Mouse (Mus musculus): Measurements from ENCODE around the gene Lcn8. TPM values are rescaled to one million over a fixed set of nuclear protein-coding genes. Genes with fewer than 3 reads are reported as not detected.
"Not testable (repeated sequence)": the region's sequence is repeated elsewhere in the genome, so short reads cannot be mapped to it uniquely, and the experiment has no call there.

The Lcn8 gene
- polyA plus RNA-seq, 1 experiment from 2014 or later, result not detected

DNA sequence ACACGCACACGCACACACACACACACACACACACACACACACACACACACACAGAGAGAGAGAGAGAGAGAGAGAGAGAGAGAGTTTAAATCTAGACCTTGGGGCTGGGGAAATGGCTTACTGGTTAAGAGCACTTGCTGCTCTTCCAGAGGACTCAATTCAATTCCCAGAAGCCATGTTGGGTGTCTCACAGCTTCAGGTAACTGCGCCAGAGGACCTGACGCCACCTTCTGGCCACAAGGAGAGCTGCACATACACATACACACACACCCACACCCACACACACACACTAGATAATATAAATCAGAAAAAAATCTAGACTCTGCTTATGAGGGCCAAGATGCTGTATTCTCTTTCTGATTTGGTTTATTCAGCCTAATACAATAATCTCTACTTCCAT, 34.0 kb downstream of the Lcn8 start:
- Histone ChIP-seq H3K4me2 (ENCODE audit: low read depth) (no peak overlapping the region), H3K27me3 (ENCODE audit: control insufficient read depth, insufficient read depth, low read length) (no peaks in the 10 kb centered on the region), H3K9me3 (ENCODE audit: control insufficient read depth, low read length) (no peaks in the 10 kb centered on the region), H3K36me3 (ENCODE audit: control insufficient read depth, insufficient read depth, low read length) (no peaks in the 10 kb centered on the region), H3K9ac (ENCODE audit: low read length) (no peak overlapping the region), H3K4me3 (ENCODE audit: low read depth, low read length) (no peak overlapping the region), H3K4me1 (ENCODE audit: control insufficient read depth, insufficient read depth, low read length) (no peaks in the 10 kb centered on the region), H3K27ac (ENCODE audit: low read depth, low read length) (no peak overlapping the region)
- no peak for DNase-seq (ENCODE audit: low spot score)
- ATAC-seq (ENCODE audit: insufficient read depth, low FRiP score, low TSS enrichment), result no peak
- WGBS, result 68% methylated on average over 3 of the region's 4 CpGs

DNA sequence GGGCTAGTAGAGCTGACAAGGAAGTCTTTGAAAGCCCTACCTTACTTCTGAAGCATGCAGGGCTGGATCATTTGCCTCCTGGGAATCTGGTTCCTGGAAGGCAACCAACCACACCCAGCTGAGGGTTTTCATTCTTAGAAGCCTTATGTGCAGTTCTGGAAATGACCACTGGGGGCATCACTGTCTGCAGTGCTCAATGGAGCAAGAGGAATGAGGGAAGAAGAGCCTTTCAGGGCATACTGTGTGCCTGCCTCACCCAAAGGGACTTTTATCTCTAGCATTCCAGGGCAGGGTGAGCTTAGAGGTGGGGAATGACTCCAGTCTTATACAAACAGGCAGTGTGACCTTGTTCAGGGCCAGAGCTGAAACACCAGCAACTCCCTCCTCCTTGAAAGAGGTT, 41.7 kb downstream of the Lcn8 start:
- Histone ChIP-seq H3K9me3 (ENCODE audit: control insufficient read depth, low read length) (no peaks in the 10 kb centered on the region), H3K9ac (ENCODE audit: low read length) (no peak overlapping the region), H3K4me2 (ENCODE audit: low read depth) (no peak overlapping the region), H3K27me3 (ENCODE audit: control insufficient read depth, insufficient read depth, low read length) (no peaks in the 10 kb centered on the region), H3K4me1 (ENCODE audit: control insufficient read depth, insufficient read depth, low read length) (no peaks in the 10 kb centered on the region), H3K36me3 (ENCODE audit: control insufficient read depth, insufficient read depth, low read length) (no peaks in the 10 kb centered on the region), H3K4me3 (ENCODE audit: low read depth, low read length) (no peak overlapping the region), H3K27ac (ENCODE audit: low read depth, low read length) (no peak overlapping the region)
- no peak for ATAC-seq (ENCODE audit: insufficient read depth, low FRiP score, low TSS enrichment)
- DNase-seq (ENCODE audit: low spot score), result peak; percentile 68

DNA sequence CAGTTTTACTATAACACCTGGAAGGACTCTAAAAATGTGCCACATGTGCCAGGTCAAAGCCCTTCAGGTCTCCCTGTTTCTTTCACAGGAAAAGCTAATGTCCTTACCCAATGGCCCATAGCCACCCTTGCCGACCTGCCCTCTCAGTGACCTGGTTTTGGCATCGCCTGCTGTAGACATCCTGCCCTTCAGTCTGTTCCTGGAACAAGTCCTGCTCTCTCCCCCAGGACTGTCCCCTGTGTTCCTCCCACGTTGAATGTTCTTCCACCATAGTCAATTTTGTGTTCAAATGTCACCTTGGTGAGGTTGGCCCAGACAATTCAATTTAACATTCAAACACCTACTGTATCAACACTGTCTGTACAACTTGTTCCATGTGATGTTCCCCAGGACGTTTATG, 44.0 kb downstream of the Lcn8 start:
- DNase-seq (ENCODE audit: low spot score), result no peak

DNA sequence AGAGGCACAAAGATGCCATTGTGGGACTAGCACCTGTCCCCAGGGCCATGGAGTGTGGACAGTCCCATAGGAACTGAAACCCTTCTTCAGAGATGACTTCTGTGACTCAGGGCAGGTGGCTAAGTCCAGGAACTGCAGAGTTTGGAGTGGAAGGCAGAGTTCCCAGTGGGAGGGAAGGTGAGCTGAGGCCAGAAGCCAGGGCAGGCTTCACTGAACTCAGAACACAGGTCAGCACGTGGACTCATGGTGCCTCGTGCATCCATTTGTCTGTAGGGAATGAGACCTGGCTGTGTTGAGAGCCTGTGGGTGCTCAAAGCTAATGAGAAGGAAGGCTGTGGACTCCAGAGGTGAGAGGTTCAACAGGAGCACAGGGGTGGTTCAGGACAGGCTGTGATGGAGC, 45.8 kb downstream of the Lcn8 start:
- Histone ChIP-seq H3K27ac (ENCODE audit: low read depth, low read length) (no peak overlapping the region), H3K27me3 (ENCODE audit: control insufficient read depth, insufficient read depth, low read length) (no peaks in the 10 kb centered on the region), H3K4me3 (ENCODE audit: low read depth, low read length) (no peak overlapping the region), H3K9me3 (ENCODE audit: control insufficient read depth, low read length) (no peaks in the 10 kb centered on the region), H3K9ac (ENCODE audit: low read length) (no peak overlapping the region), H3K36me3 (ENCODE audit: control insufficient read depth, insufficient read depth, low read length) (no peaks in the 10 kb centered on the region), H3K4me1 (ENCODE audit: control insufficient read depth, insufficient read depth, low read length) (no peaks in the 10 kb centered on the region), H3K4me2 (ENCODE audit: low read depth) (no peak overlapping the region)
- ATAC-seq (ENCODE audit: insufficient read depth, low FRiP score, low TSS enrichment) (no peak), DNase-seq (ENCODE audit: low spot score) (no peak)
- WGBS, result 81% methylated on average over 2 of the region's 2 CpGs

More for the DNA sequence above, 44.0 kb downstream of the Lcn8 start:
- no peak overlapping the region for H3K4me2 ChIP-seq (ENCODE audit: low read depth)
- H3K9me3 ChIP-seq (ENCODE audit: control insufficient read depth, low read length), result no peaks in the 10 kb centered on the region
- no peak for ATAC-seq (ENCODE audit: insufficient read depth, low FRiP score, low TSS enrichment)
- H3K36me3 ChIP-seq (ENCODE audit: control insufficient read depth, insufficient read depth, low read length), result no peaks in the 10 kb centered on the region
- no peak overlapping the region for H3K9ac ChIP-seq (ENCODE audit: low read length)
- no peak overlapping the region for H3K27ac ChIP-seq (ENCODE audit: low read depth, low read length)
- no peaks in the 10 kb centered on the region for H3K4me1 ChIP-seq (ENCODE audit: control insufficient read depth, insufficient read depth, low read length)
- 71% methylated on average over 4 of the region's 4 CpGs for WGBS
- H3K27me3 ChIP-seq (ENCODE audit: control insufficient read depth, insufficient read depth, low read length), result no peaks in the 10 kb centered on the region
- H3K4me3 ChIP-seq (ENCODE audit: low read depth, low read length), result no peak overlapping the region

DNA sequence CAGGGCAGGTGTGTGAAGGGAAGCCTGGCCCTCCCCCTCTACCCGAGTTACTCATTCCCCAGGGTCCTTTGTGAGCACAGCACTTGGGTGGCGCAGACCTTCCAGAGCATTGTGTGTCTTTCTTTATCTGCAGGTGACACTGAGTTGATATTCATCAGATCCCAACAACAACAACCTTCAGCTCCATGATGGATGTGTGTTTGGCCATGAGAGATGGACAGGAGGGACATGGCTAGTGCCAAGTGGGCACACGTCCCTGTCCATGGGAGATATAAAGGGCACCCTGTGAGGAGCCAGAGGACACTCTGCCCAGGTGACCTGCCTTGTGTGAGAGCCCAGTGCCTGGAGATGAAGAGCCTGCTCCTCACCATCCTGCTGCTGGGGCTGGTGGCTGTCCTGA, 46.8 kb downstream of the Lcn8 start, which contains the start of gene Obp2a:
Gene Obp2a (plus strand): TSS at position 301 of the 400 bp plus-strand sequence.
- not testable (repeated sequence) for H3K4me1 ChIP-seq (ENCODE audit: control insufficient read depth, insufficient read depth, low read length); H3K4me3 ChIP-seq (ENCODE audit: low read depth, low read length); H3K36me3 ChIP-seq (ENCODE audit: control insufficient read depth, insufficient read depth, low read length); ATAC-seq (ENCODE audit: insufficient read depth, low FRiP score, low TSS enrichment); DNase-seq (ENCODE audit: low spot score); H3K4me2 ChIP-seq (ENCODE audit: low read depth); H3K9me3 ChIP-seq (ENCODE audit: control insufficient read depth, low read length); H3K27me3 ChIP-seq (ENCODE audit: control insufficient read depth, insufficient read depth, low read length); H3K9ac ChIP-seq (ENCODE audit: low read length); H3K27ac ChIP-seq (ENCODE audit: low read depth, low read length)
- 83% methylated on average over 3 of the region's 3 CpGs for WGBS

DNA sequence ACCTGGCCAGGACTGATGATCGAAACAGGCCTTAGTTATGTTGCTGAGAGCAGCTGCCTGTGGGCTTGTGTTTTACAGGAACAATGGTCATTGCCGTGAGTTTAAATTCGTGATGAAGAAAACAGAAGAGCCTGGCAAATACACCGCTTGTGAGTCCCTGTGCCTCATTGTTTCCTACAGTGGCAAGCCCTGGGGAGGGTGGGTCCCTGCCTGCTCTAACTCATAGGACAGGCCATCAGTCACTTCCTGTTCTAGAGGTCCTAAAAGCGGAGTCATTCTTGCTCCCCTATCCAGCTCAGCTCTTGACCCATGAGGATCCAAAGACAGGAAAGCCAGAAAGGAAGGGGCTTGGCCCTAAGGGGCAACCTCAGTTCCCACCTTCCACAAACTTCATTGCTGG, 48.1 kb downstream of the Lcn8 start:
- Histone ChIP-seq H3K9me3 (ENCODE audit: control insufficient read depth, low read length) (no peaks in the 10 kb centered on the region), H3K9ac (ENCODE audit: low read length) (no peak overlapping the region), H3K27ac (ENCODE audit: low read depth, low read length) (no peak overlapping the region), H3K36me3 (ENCODE audit: control insufficient read depth, insufficient read depth, low read length) (no peaks in the 10 kb centered on the region), H3K4me3 (ENCODE audit: low read depth, low read length) (no peak overlapping the region), H3K4me2 (ENCODE audit: low read depth) (no peak overlapping the region), H3K4me1 (ENCODE audit: control insufficient read depth, insufficient read depth, low read length) (no peaks in the 10 kb centered on the region), H3K27me3 (ENCODE audit: control insufficient read depth, insufficient read depth, low read length) (no peaks in the 10 kb centered on the region)
- DNase-seq (ENCODE audit: low spot score), result no peak
- ATAC-seq (ENCODE audit: insufficient read depth, low FRiP score, low TSS enrichment), result no peak
- 79% methylated on average over 5 of the region's 5 CpGs for WGBS

DNA sequence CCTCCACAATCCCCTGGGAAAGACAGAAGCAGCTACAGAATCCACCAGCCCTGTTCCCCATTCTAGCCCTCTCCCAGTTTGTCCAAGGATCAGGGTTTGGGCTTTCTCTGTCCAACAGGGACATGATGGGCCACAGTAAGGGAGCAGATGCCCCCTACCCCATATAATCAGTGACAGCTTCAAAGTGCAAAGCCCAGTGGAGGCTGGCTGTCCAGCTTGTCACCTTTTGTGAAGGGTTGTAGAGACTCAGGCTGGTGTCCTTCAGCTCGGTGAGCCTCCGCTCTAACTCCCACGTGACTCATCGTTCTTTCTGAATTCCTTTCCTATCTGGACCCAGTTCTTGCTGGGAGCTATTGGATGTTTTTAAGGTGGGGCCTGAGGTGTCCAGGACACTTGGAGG, 50.8 kb downstream of the Lcn8 start:
- DNase-seq (ENCODE audit: low spot score), result no peak
- no peak overlapping the region for H3K27ac ChIP-seq (ENCODE audit: low read depth, low read length)
- H3K36me3 ChIP-seq (ENCODE audit: control insufficient read depth, insufficient read depth, low read length), result no peaks in the 10 kb centered on the region
- H3K4me3 ChIP-seq (ENCODE audit: low read depth, low read length), result no peak overlapping the region
- H3K9me3 ChIP-seq (ENCODE audit: control insufficient read depth, low read length), result no peaks in the 10 kb centered on the region
- H3K9ac ChIP-seq (ENCODE audit: low read length), result no peak overlapping the region
- 0 out of 2 replicates have a peak, but pooled peaks cover 3% of the 10 kb centered on the region for H3K4me1 ChIP-seq (ENCODE audit: control insufficient read depth, insufficient read depth, low read length)
- H3K4me2 ChIP-seq (ENCODE audit: low read depth), result no peak overlapping the region
- 85% methylated on average over 4 of the region's 4 CpGs for WGBS
- H3K27me3 ChIP-seq (ENCODE audit: control insufficient read depth, insufficient read depth, low read length), result no peaks in the 10 kb centered on the region
- no peak for ATAC-seq (ENCODE audit: insufficient read depth, low FRiP score, low TSS enrichment)

Other genes starting within 250 kb of the Lcn8 start
- gene Fut7, start 229.9 kb upstream of the Lcn8 start, polyA plus RNA-seq (2014; fragmentation: Nextera tagmentation; extraction: Ambion mirVana), result 0.11 TPM in 1 of 2 replicates, not detected in the other
- gene Abca2, start 224.4 kb upstream of the Lcn8 start, polyA plus RNA-seq (2014; fragmentation: Nextera tagmentation; extraction: Ambion mirVana), result 5.0 and 5.6 TPM in 2 replicates
- 0.72 and 0.89 TPM in 2 replicates for gene Clic3, start 196.3 kb upstream of the Lcn8 start, polyA plus RNA-seq (2014; fragmentation: Nextera tagmentation; extraction: Ambion mirVana)
- gene Paxx, start 192.0 kb upstream of the Lcn8 start, polyA plus RNA-seq (2014; fragmentation: Nextera tagmentation; extraction: Ambion mirVana), result 22.0 and 26.3 TPM in 2 replicates
- gene Ptgds, start 183.1 kb upstream of the Lcn8 start, polyA plus RNA-seq (2014; fragmentation: Nextera tagmentation; extraction: Ambion mirVana), result 0.43 TPM in 1 of 2 replicates, not detected in the other
- gene Lcn12, start 159.2 kb upstream of the Lcn8 start, polyA plus RNA-seq (2014; fragmentation: Nextera tagmentation; extraction: Ambion mirVana), result not detected in 2 replicates
- 82.4 and 88.3 TPM in 2 replicates for gene Fbxw5, start 152.4 kb upstream of the Lcn8 start, polyA plus RNA-seq (2014; fragmentation: Nextera tagmentation; extraction: Ambion mirVana)
- 4.4 and 5.1 TPM in 2 replicates for gene C8g, start 151.4 kb upstream of the Lcn8 start, polyA plus RNA-seq (2014; fragmentation: Nextera tagmentation; extraction: Ambion mirVana)
- 29.5 and 34.7 TPM in 2 replicates for gene Traf2, start 106.2 kb upstream of the Lcn8 start, polyA plus RNA-seq (2014; fragmentation: Nextera tagmentation; extraction: Ambion mirVana)
- 340 and 345 TPM in 2 replicates for gene Edf1, start 95.3 kb upstream of the Lcn8 start, polyA plus RNA-seq (2014; fragmentation: Nextera tagmentation; extraction: Ambion mirVana)
- gene Mamdc4, start 78.3 kb upstream of the Lcn8 start, polyA plus RNA-seq (2014; fragmentation: Nextera tagmentation; extraction: Ambion mirVana), result 1.5 and 4.4 TPM in 2 replicates
- gene Phpt1, start 77.9 kb upstream of the Lcn8 start, polyA plus RNA-seq (2014; fragmentation: Nextera tagmentation; extraction: Ambion mirVana), result 161 and 167 TPM in 2 replicates
- gene Ajm1, start 71.4 kb upstream of the Lcn8 start, polyA plus RNA-seq (2014; fragmentation: Nextera tagmentation; extraction: Ambion mirVana), result 0.19 and 0.46 TPM in 2 replicates
- 62.3 and 64.4 TPM in 2 replicates for gene Rabl6, start 44.6 kb upstream of the Lcn8 start, polyA plus RNA-seq (2014; fragmentation: Nextera tagmentation; extraction: Ambion mirVana)
- 0.20 and 0.30 TPM in 2 replicates for gene Ccdc183, start 35.4 kb upstream of the Lcn8 start, polyA plus RNA-seq (2014; fragmentation: Nextera tagmentation; extraction: Ambion mirVana)
- gene Tmem141, start 31.1 kb upstream of the Lcn8 start, polyA plus RNA-seq (2014; fragmentation: Nextera tagmentation; extraction: Ambion mirVana), result 18.0 and 20.5 TPM in 2 replicates
- gene Fcna, start 25.1 kb upstream of the Lcn8 start, polyA plus RNA-seq (2014; fragmentation: Nextera tagmentation; extraction: Ambion mirVana), result 0.96 and 1.5 TPM in 2 replicates
- not detected in 2 replicates for gene Lcn5, start 4.8 kb downstream of the Lcn8 start, polyA plus RNA-seq (2014; fragmentation: Nextera tagmentation; extraction: Ambion mirVana)
- gene Lcn6, start 23.7 kb downstream of the Lcn8 start, polyA plus RNA-seq (2014; fragmentation: Nextera tagmentation; extraction: Ambion mirVana), result not detected in 2 replicates
- gene Lcn10, start 29.6 kb downstream of the Lcn8 start, polyA plus RNA-seq (2014; fragmentation: Nextera tagmentation; extraction: Ambion mirVana), result not detected in 2 replicates
- not detected in 2 replicates for gene Obp2a, start 46.9 kb downstream of the Lcn8 start, polyA plus RNA-seq (2014; fragmentation: Nextera tagmentation; extraction: Ambion mirVana)
- 64.5 and 68.2 TPM in 2 replicates for gene Bmyc, start 53.6 kb downstream of the Lcn8 start, polyA plus RNA-seq (2014; fragmentation: Nextera tagmentation; extraction: Ambion mirVana)
- not detected in 2 replicates for gene Obp2b, start 83.9 kb downstream of the Lcn8 start, polyA plus RNA-seq (2014; fragmentation: Nextera tagmentation; extraction: Ambion mirVana)
- gene Lcn3, start 112.4 kb downstream of the Lcn8 start, polyA plus RNA-seq (2014; fragmentation: Nextera tagmentation; extraction: Ambion mirVana), result not detected in 2 replicates
- not detected in 2 replicates for gene Lcn11, start 123.9 kb downstream of the Lcn8 start, polyA plus RNA-seq (2014; fragmentation: Nextera tagmentation; extraction: Ambion mirVana)
- gene Gm13539, start 129.1 kb downstream of the Lcn8 start, polyA plus RNA-seq (2014; fragmentation: Nextera tagmentation; extraction: Ambion mirVana), result not detected in 2 replicates
- gene Glt6d1, start 162.7 kb downstream of the Lcn8 start, polyA plus RNA-seq (2014; fragmentation: Nextera tagmentation; extraction: Ambion mirVana), result not detected in 2 replicates
- gene Lcn9, start 170.0 kb downstream of the Lcn8 start, polyA plus RNA-seq (2014; fragmentation: Nextera tagmentation; extraction: Ambion mirVana), result not detected in 2 replicates
- not detected in 2 replicates for gene Sohlh1, start 194.1 kb downstream of the Lcn8 start, polyA plus RNA-seq (2014; fragmentation: Nextera tagmentation; extraction: Ambion mirVana)
- gene Kcnt1, start 210.6 kb downstream of the Lcn8 start, polyA plus RNA-seq (2014; fragmentation: Nextera tagmentation; extraction: Ambion mirVana), result 0.45 and 2.2 TPM in 2 replicates